ENCODE assay signal across 10 mouse cellular contexts in genomic region chr1:67397757-67398446, GRCm38 (mm10).
DNase-seq lines count a peak whose midpoint lies in the region; ATAC-seq lines count a peak whose summit lies in the region.
"Had no signal": no experiment of that assay in that cellular context is flagged by ENCODE, and none has a peak within 500 bp of the region (broad histone marks: within the 10 kb centered on the region; RNA-seq: fewer than 3 reads in every experiment).

No protein-coding gene starts in this region.

- intact Hi-C loops in gastrocnemius, postnatal 14 days (cut with DNase I; ENCODE audit: low total_unique reads): no loop called here
- intact Hi-C loops in gastrocnemius, postnatal 36 days (cut with DNase I): no loop called here

- peak; percentile 10 for DNase-seq in gastrocnemius, postnatal 14 days
- no peak for DNase-seq in gastrocnemius, postnatal 36 days
- peak; percentile 52 to 67 for DNase-seq in right cerebral cortex, postnatal 10 days (ENCODE audit: low spot score in 2 of 2)
- DNase-seq in right cerebral cortex, postnatal 25 days: no peak
- peak; percentile 30 for DNase-seq in layer of hippocampus, postnatal 10 days (ENCODE audit: low spot score in 2 of 2)
- DNase-seq in thymus, postnatal 14 days: no peak
- no peak for DNase-seq in adrenal gland, postnatal 4 days (ENCODE audit: low spot score in 2 of 2)
- DNase-seq: liver, embryonic 13.5 days; thymus, postnatal 25 days had no signal

- no peak for ATAC-seq in inflammation-experienced regulatory T-cells, adult 6 months

Comparison
In these comparisons a context has a peak if more than half of its experiments do, and no peak if none do; other contexts are left out.
1. DNase-seq: peak in gastrocnemius, postnatal 14 days (single experiment), right cerebral cortex, postnatal 10 days (2 of 2) and layer of hippocampus, postnatal 10 days (2 of 2); none in gastrocnemius, postnatal 36 days (0 of 2), right cerebral cortex, postnatal 25 days (single experiment), thymus, postnatal 14 days (single experiment) and adrenal gland, postnatal 4 days (0 of 2).